Mouse (Mus musculus): ENCODE data around the gene Slc7a3. TPM values are rescaled to one million over a fixed set of nuclear protein-coding genes. Genes with fewer than 3 reads are reported as not detected.
"Not testable (repeated sequence)": the region's sequence is repeated elsewhere in the genome, so short reads cannot be mapped to it uniquely, and the experiment has no call there.

Gene Slc7a3
- 1 to 10 TPM in 2 of 4 experiments, under 1 TPM in 2; 0.42 to 1.5 (median 0.98) TPM for total RNA-seq (2022)

- DNase-seq: no peak
Measured at GRCm38 (mm10) chrX:101085920-101086319, at the start of gene Slc7a3. Gene Slc7a3, minus strand, starts transcription at chrX:101086020.

- DNase-seq: no peak
Measured at GRCm38 (mm10) chrX:101131992-101132791, 46.4 kb upstream of the Slc7a3 start.

GRCm38 (mm10) chrX:101131001-101131400 lies 45.2 kb upstream of the Slc7a3 start:
- DNase-seq: no peak

GRCm38 (mm10) chrX:101128559-101128958 lies 42.7 kb upstream of the Slc7a3 start:
- DNase-seq: no peak

GRCm38 (mm10) chrX:101126977-101127376 lies 41.2 kb upstream of the Slc7a3 start:
- DNase-seq: no peak

- peak; percentile 31 for DNase-seq
Measured at GRCm38 (mm10) chrX:101126474-101126955, 40.7 kb upstream of the Slc7a3 start.

- DNase-seq: no peak
Measured at GRCm38 (mm10) chrX:101120546-101120945, 34.7 kb upstream of the Slc7a3 start.

- not testable (repeated sequence) for DNase-seq
Measured at GRCm38 (mm10) chrX:101085211-101085610, 609 bp downstream of the Slc7a3 start.

- no peak for DNase-seq
Measured at GRCm38 (mm10) chrX:101084192-101084591, 1.6 kb downstream of the Slc7a3 start.

- DNase-seq: no peak
Measured at GRCm38 (mm10) chrX:101065245-101065644, 20.6 kb downstream of the Slc7a3 start.

- no peak for DNase-seq
Measured at GRCm38 (mm10) chrX:101063503-101063902, 22.3 kb downstream of the Slc7a3 start.

- DNase-seq: no peak
Measured at GRCm38 (mm10) chrX:101059541-101059940, 26.3 kb downstream of the Slc7a3 start, which contains the start of gene Tex11. Gene Tex11, minus strand, starts transcription at chrX:101059667.

Other genes starting within 250 kb of the Slc7a3 start
- not detected for gene Tex11, start 26.4 kb downstream of the Slc7a3 start, total RNA-seq (2022)
- gene Snx12, start 136.5 kb upstream of the Slc7a3 start, total RNA-seq (2022): 10 to 100 TPM; 49.1 to 69.9 (median 64.8) TPM
- 10 to 100 TPM; 34.8 to 37.6 (median 36.7) TPM for gene Foxo4, start 168.5 kb upstream of the Slc7a3 start, total RNA-seq (2022)
- gene Gm614, start 178.0 kb upstream of the Slc7a3 start, total RNA-seq (2022): not detected
- 1 to 10 TPM; 4.7 to 6.7 (median 6.5) TPM for gene Il2rg, start 182.2 kb upstream of the Slc7a3 start, total RNA-seq (2022)
- 1 to 10 TPM in 1 of 4 experiments, not detected in 3; 1.2 TPM for gene Gm20489, start 183.0 kb upstream of the Slc7a3 start, total RNA-seq (2022)
- gene Med12, start 188.0 kb upstream of the Slc7a3 start, total RNA-seq (2022): 10 to 100 TPM; 28.9 to 61.1 (median 42.5) TPM
- 10 to 100 TPM; 23.5 to 27.3 (median 25.8) TPM for gene Nlgn3, start 213.1 kb upstream of the Slc7a3 start, total RNA-seq (2022)

Measured in adrenal gland, adult 8-10 months (tissue).